Mouse (Mus musculus): ENCODE measurements around the gene Arhgef39. TPM values are rescaled to one million over a fixed set of nuclear protein-coding genes. Genes with fewer than 3 reads are reported as not detected.

The Arhgef39 gene
- polyA plus RNA-seq, 1 experiment from 2014 or later: 45.1 TPM

GRCm38 (mm10) chr4:43465935-43466334, 33.6 kb downstream of the Arhgef39 start:
- DNase-seq (ENCODE audit: low spot score) (no peak), ATAC-seq (replicated peaks; ENCODE audit: low FRiP score) (no peak)
- Histone ChIP-seq H3K36me3 (ENCODE audit: control insufficient read depth, insufficient read depth, low read length) (no peaks in the 10 kb centered on the region), H3K4me3 (ENCODE audit: low read depth, low read length) (no peak overlapping the region), H3K4me1 (replicated peaks; ENCODE audit: control insufficient read depth, insufficient read depth, low read length) (no peaks in the 10 kb centered on the region), H3K4me2 (no peak overlapping the region), H3K27ac (ENCODE audit: low read depth, low read length) (no peak overlapping the region), H3K27me3 (replicated peaks; ENCODE audit: control insufficient read depth, insufficient read depth, low read length) (no peaks in the 10 kb centered on the region), H3K9me3 (ENCODE audit: control insufficient read depth, low read length) (no peaks in the 10 kb centered on the region), H3K9ac (ENCODE audit: low read depth, low read length) (no peak overlapping the region)
- WGBS: 75% methylated on average over 6 of the region's 6 CpGs

DNA sequence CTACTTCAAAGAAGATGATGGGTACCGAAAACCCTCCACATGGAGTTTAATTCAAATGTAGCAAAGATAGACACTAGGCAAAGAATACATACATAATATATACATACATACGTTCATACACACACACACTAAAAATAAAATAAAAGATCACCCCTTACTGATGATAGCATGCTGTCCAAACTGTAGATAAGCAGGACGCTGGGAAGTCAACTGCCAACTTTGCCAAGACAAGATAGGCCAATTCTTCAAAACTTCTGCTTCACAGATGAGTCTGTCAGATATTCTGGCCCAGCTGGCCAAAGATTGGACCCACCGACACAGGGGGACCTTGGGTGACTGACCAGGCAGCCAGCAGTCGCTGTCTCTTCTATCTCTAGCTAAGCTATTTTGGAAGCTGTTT, 36.4 kb downstream of the Arhgef39 start:
- WGBS: 70% methylated on average over 5 of the region's 5 CpGs
- ATAC-seq (replicated peaks; ENCODE audit: low FRiP score): no peak
- H3K9ac ChIP-seq (ENCODE audit: low read depth, low read length): no peak overlapping the region

GRCm38 (mm10) chr4:43457124-43457523, 42.4 kb downstream of the Arhgef39 start:
- no peak for DNase-seq (ENCODE audit: low spot score)
- WGBS: 23% methylated on average over 8 of the region's 8 CpGs
- no peak for ATAC-seq (replicated peaks; ENCODE audit: low FRiP score)
- Histone ChIP-seq H3K4me1 (replicated peaks; ENCODE audit: control insufficient read depth, insufficient read depth, low read length) (no peaks in the 10 kb centered on the region; the same call in 1 of the 2 replicates), H3K4me2 (no peak overlapping the region), H3K36me3 (ENCODE audit: control insufficient read depth, insufficient read depth, low read length) (no peaks in the 10 kb centered on the region), H3K9ac (ENCODE audit: low read depth, low read length) (no peak overlapping the region), H3K27ac (ENCODE audit: low read depth, low read length) (no peak overlapping the region), H3K27me3 (replicated peaks; ENCODE audit: control insufficient read depth, insufficient read depth, low read length) (peaks cover 31% of the 10 kb centered on the region), H3K4me3 (ENCODE audit: low read depth, low read length) (no peak overlapping the region), H3K9me3 (ENCODE audit: control insufficient read depth, low read length) (no peaks in the 10 kb centered on the region)

More for the DNA sequence above, 36.4 kb downstream of the Arhgef39 start:
- no peaks in the 10 kb centered on the region for H3K27me3 ChIP-seq (replicated peaks; ENCODE audit: control insufficient read depth, insufficient read depth, low read length)
- no peak overlapping the region for H3K4me2 ChIP-seq
- H3K36me3 ChIP-seq (ENCODE audit: control insufficient read depth, insufficient read depth, low read length): no peaks in the 10 kb centered on the region
- no peak overlapping the region for H3K4me3 ChIP-seq (ENCODE audit: low read depth, low read length)
- no peaks in the 10 kb centered on the region for H3K9me3 ChIP-seq (ENCODE audit: control insufficient read depth, low read length)
- H3K27ac ChIP-seq (ENCODE audit: low read depth, low read length): no peak overlapping the region
- no peaks in the 10 kb centered on the region for H3K4me1 ChIP-seq (replicated peaks; ENCODE audit: control insufficient read depth, insufficient read depth, low read length)
- DNase-seq (ENCODE audit: low spot score): no peak

GRCm38 (mm10) chr4:43456470-43456869, 43.0 kb downstream of the Arhgef39 start:
- H3K27me3 ChIP-seq (replicated peaks; ENCODE audit: control insufficient read depth, insufficient read depth, low read length): peaks cover 31% of the 10 kb centered on the region

GRCm38 (mm10) chr4:43454041-43454836, 45.3 kb downstream of the Arhgef39 start, which contains the start of gene Cd72:
Gene Cd72 (minus strand): TSS chr4:43454628.
- H3K4me1 ChIP-seq (replicated peaks; ENCODE audit: control insufficient read depth, insufficient read depth, low read length): no peaks in the 10 kb centered on the region; the same call in 1 of the 2 replicates
- WGBS: 24% methylated on average over 20 of the region's 20 CpGs
- H3K36me3 ChIP-seq (ENCODE audit: control insufficient read depth, insufficient read depth, low read length): no peaks in the 10 kb centered on the region
- no peaks in the 10 kb centered on the region for H3K9me3 ChIP-seq (ENCODE audit: control insufficient read depth, low read length)
- H3K27me3 ChIP-seq (replicated peaks; ENCODE audit: control insufficient read depth, insufficient read depth, low read length): peaks cover 35% of the 10 kb centered on the region
- DNase-seq (ENCODE audit: low spot score): no peak
- no peak within 1 kb of the TSS for H3K9ac ChIP-seq (ENCODE audit: low read depth, low read length)
- no peak for ATAC-seq (replicated peaks; ENCODE audit: low FRiP score)
- peak within 1 kb of the TSS; percentile 48 for H3K4me2 ChIP-seq
- H3K4me3 ChIP-seq (ENCODE audit: low read depth, low read length): peak within 1 kb of the TSS; percentile 21
- no peak within 1 kb of the TSS for H3K27ac ChIP-seq (ENCODE audit: low read depth, low read length)

More at GRCm38 (mm10) chr4:43456470-43456869, 43.0 kb downstream of the Arhgef39 start:
- Histone ChIP-seq H3K4me3 (ENCODE audit: low read depth, low read length) (no peak overlapping the region), H3K9me3 (ENCODE audit: control insufficient read depth, low read length) (no peaks in the 10 kb centered on the region), H3K4me1 (replicated peaks; ENCODE audit: control insufficient read depth, insufficient read depth, low read length) (no peaks in the 10 kb centered on the region; the same call in 1 of the 2 replicates), H3K36me3 (ENCODE audit: control insufficient read depth, insufficient read depth, low read length) (no peaks in the 10 kb centered on the region), H3K27ac (ENCODE audit: low read depth, low read length) (no peak overlapping the region), H3K4me2 (no peak overlapping the region), H3K9ac (ENCODE audit: low read depth, low read length) (no peak overlapping the region)
- ATAC-seq (replicated peaks; ENCODE audit: low FRiP score) (no peak), DNase-seq (ENCODE audit: low spot score) (no peak)
- 24% methylated on average over 4 of the region's 4 CpGs for WGBS

DNA sequence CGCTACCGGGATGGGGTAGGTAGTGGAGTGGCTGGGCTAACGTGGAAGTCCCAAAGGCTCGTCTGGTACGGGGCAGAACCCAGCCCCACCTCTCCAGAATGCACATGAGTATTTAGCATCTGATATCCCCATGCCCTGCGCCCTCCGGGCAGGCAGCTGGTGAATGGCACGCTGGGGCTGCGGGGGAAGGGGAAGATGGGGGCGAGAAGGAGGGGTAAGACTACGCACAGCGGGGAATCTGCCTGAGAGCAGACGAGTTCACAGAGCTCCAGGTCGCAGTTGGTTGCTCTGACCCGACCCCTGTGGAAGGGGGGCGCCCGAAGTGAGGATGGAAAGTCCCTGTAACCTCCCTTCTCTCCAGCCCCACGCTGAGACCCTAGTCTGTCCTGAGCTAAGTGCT, 46.1 kb downstream of the Arhgef39 start:
- H3K27ac ChIP-seq (ENCODE audit: low read depth, low read length): no peak overlapping the region
- H3K27me3 ChIP-seq (replicated peaks; ENCODE audit: control insufficient read depth, insufficient read depth, low read length): peaks cover 35% of the 10 kb centered on the region
- H3K9me3 ChIP-seq (ENCODE audit: control insufficient read depth, low read length): no peaks in the 10 kb centered on the region
- H3K36me3 ChIP-seq (ENCODE audit: control insufficient read depth, insufficient read depth, low read length): no peaks in the 10 kb centered on the region
- H3K4me2 ChIP-seq: peak overlapping the region; percentile 48
- DNase-seq (ENCODE audit: low spot score) (no peak), ATAC-seq (replicated peaks; ENCODE audit: low FRiP score) (no peak)
- H3K9ac ChIP-seq (ENCODE audit: low read depth, low read length): no peak overlapping the region
- WGBS: 2% methylated on average over 18 of the region's 18 CpGs
- H3K4me1 ChIP-seq (replicated peaks; ENCODE audit: control insufficient read depth, insufficient read depth, low read length): no peaks in the 10 kb centered on the region; the same call in 1 of the 2 replicates
- H3K4me3 ChIP-seq (ENCODE audit: low read depth, low read length): peak overlapping the region; percentile 21

GRCm38 (mm10) chr4:43452315-43452714, 47.2 kb downstream of the Arhgef39 start:
- Histone ChIP-seq H3K9me3 (ENCODE audit: control insufficient read depth, low read length) (no peaks in the 10 kb centered on the region), H3K4me3 (ENCODE audit: low read depth, low read length) (no peak overlapping the region), H3K9ac (ENCODE audit: low read depth, low read length) (no peak overlapping the region), H3K27ac (ENCODE audit: low read depth, low read length) (no peak overlapping the region), H3K4me1 (replicated peaks; ENCODE audit: control insufficient read depth, insufficient read depth, low read length) (no peaks in the 10 kb centered on the region; the same call in 1 of the 2 replicates), H3K27me3 (replicated peaks; ENCODE audit: control insufficient read depth, insufficient read depth, low read length) (peaks cover 35% of the 10 kb centered on the region), H3K36me3 (ENCODE audit: control insufficient read depth, insufficient read depth, low read length) (no peaks in the 10 kb centered on the region; the same call in 1 of the 2 replicates), H3K4me2 (no peak overlapping the region)
- no peak for ATAC-seq (replicated peaks; ENCODE audit: low FRiP score)
- DNase-seq (ENCODE audit: low spot score): no peak
- WGBS: 44% methylated on average over 11 of the region's 11 CpGs

DNA sequence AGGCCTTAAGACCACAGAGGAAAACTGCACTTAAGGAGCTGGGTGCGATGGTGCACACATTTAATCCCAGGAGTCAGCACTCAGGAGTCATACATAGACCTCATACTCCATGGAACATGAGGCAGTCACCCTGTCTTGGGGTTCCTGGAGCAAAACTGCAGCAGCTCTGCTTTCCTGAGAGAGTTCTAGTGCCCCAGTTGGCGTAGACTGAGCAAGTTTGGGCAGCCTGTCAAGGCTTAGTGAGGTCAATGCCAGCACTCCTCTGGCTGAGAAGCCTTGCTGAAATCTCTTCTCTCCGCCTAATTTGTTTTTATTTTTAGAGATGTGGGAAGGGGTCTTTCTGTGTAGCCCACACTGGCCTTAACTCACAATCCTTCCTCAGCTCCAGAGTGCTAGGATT, 50.9 kb downstream of the Arhgef39 start:
- DNase-seq (ENCODE audit: low spot score): no peak
- no peak for ATAC-seq (replicated peaks; ENCODE audit: low FRiP score)
- Histone ChIP-seq H3K36me3 (ENCODE audit: control insufficient read depth, insufficient read depth, low read length) (peaks cover 2% of the 10 kb centered on the region; the same call in 1 of the 2 replicates), H3K9ac (ENCODE audit: low read depth, low read length) (no peak overlapping the region), H3K4me1 (replicated peaks; ENCODE audit: control insufficient read depth, insufficient read depth, low read length) (0 out of 2 replicates have a peak, but pooled peaks cover 5% of the 10 kb centered on the region), H3K27me3 (replicated peaks; ENCODE audit: control insufficient read depth, insufficient read depth, low read length) (peaks cover 18% of the 10 kb centered on the region), H3K4me3 (ENCODE audit: low read depth, low read length) (no peak overlapping the region), H3K4me2 (no peak overlapping the region), H3K27ac (ENCODE audit: low read depth, low read length) (no peak overlapping the region), H3K9me3 (ENCODE audit: control insufficient read depth, low read length) (no peaks in the 10 kb centered on the region)
- 80% methylated on average over 3 of the region's 3 CpGs for WGBS

GRCm38 (mm10) chr4:43447251-43447650, 52.2 kb downstream of the Arhgef39 start:
- DNase-seq (ENCODE audit: low spot score) (no peak), ATAC-seq (replicated peaks; ENCODE audit: low FRiP score) (no peak)
- Histone ChIP-seq H3K4me3 (ENCODE audit: low read depth, low read length) (no peak overlapping the region), H3K4me1 (replicated peaks; ENCODE audit: control insufficient read depth, insufficient read depth, low read length) (0 out of 2 replicates have a peak, but pooled peaks cover 8% of the 10 kb centered on the region), H3K27me3 (replicated peaks; ENCODE audit: control insufficient read depth, insufficient read depth, low read length) (peaks cover 5% of the 10 kb centered on the region), H3K36me3 (ENCODE audit: control insufficient read depth, insufficient read depth, low read length) (peaks cover 2% of the 10 kb centered on the region; the same call in 1 of the 2 replicates), H3K4me2 (no peak overlapping the region), H3K9ac (ENCODE audit: low read depth, low read length) (no peak overlapping the region), H3K9me3 (ENCODE audit: control insufficient read depth, low read length) (no peaks in the 10 kb centered on the region), H3K27ac (ENCODE audit: low read depth, low read length) (no peak overlapping the region)
- WGBS: 96% methylated on average over 13 of the region's 13 CpGs

Measured in liver, embryonic 11.5 days (tissue).